Mouse (Mus musculus): ENCODE results near the gene Mepce. TPM values are rescaled to one million over a fixed set of nuclear protein-coding genes. Genes with fewer than 3 reads are reported as not detected.
"Not testable (repeated sequence)": the region's sequence is repeated elsewhere in the genome, so short reads cannot be mapped to it uniquely, and the experiment has no call there.

Gene Mepce
- 10 to 100 TPM; 20.7 to 21.1 TPM for total RNA-seq (2021)
- long read RNA-seq, experiment 1, transcript Mepce-201 (4 exons, 3,128 nt): major isoform, 7 of 8 reads
- long read RNA-seq, experiment 1, partial matches to known transcripts: 1 of 8 reads
- long read RNA-seq, experiment 1, other reads (novel, unspliced or antisense): 0 of 8 reads
- long read RNA-seq, experiment 2, transcript Mepce-201 (4 exons, 3,128 nt): major isoform, 7 of 9 reads
- long read RNA-seq, experiment 2, partial matches to known transcripts: 0 of 9 reads
- long read RNA-seq, experiment 2, other reads (novel, unspliced or antisense): 2 of 9 reads

- intact Hi-C loops (cut with DNase I; ENCODE audit: low total_unique reads): no loop called here
Measured at GRCm38 (mm10) chr5:137787151-137787928, at the start of gene Mepce, which contains the start of gene Zcwpw1. Mepce (minus strand) TSS chr5:137787655. Zcwpw1 (plus strand) TSS chr5:137787798.

DNA sequence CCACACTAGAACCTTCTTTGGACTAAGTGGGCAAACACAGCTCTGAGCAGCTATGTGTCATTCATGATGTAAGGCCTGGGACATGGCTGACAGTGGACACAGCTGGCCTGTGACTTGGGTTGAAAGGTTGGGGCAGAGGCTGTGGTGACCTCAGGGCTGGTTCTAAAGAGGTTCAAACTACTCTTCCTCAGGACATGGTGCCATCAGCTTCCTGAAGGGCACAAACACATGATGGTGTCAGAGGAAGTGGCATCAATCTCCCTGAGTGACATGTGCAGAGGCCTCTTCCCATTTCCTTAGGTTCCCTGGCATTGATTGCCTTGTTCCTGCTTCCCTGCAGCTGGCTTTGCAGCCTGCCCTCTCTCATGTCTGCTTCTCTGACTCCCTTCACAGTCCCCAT is 49.7 kb upstream of the Mepce start:
- DNase-seq; intact Hi-C loops (cut with DNase I; ENCODE audit: low total_unique reads): not testable (repeated sequence)

More at GRCm38 (mm10) chr5:137787151-137787928, at the start of gene Mepce, which contains the start of gene Zcwpw1:
- peak; percentile 93 for DNase-seq

DNA sequence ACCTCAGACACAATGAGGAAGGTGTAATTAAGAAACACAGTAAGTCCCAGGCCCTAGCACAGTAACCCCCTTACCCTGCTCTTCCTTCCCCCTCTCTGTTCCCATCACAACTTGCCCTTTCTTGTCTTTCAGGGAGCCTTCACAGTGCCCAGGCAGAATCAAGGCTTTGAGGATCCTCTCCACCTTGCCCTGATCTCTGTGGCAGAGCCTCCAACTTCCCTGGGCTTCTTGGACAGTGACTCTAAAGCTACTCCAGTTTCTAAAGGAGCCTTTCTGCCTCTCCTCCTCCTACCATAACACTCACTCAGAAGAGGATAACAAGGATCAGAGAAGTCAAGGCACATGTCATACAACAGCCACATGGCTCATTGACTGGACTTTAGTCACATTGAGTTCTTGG is 49.2 kb upstream of the Mepce start:
- intact Hi-C loops (cut with DNase I; ENCODE audit: low total_unique reads): no loop called here
- no peak for DNase-seq

GRCm38 (mm10) chr5:137835966-137836520 is 48.6 kb upstream of the Mepce start, which contains the start of gene Pilra:
Pilra (minus strand) TSS chr5:137836281.
- peak; percentile 33 for DNase-seq
- intact Hi-C loops (cut with DNase I; ENCODE audit: low total_unique reads): not testable (repeated sequence)

- intact Hi-C loops (cut with DNase I; ENCODE audit: low total_unique reads): no loop called here
- no peak for DNase-seq
Measured at GRCm38 (mm10) chr5:137833500-137833899, 46.0 kb upstream of the Mepce start.

GRCm38 (mm10) chr5:137831506-137831905 is 44.1 kb upstream of the Mepce start:
- intact Hi-C loops (cut with DNase I; ENCODE audit: low total_unique reads): no loop called here
- no peak for DNase-seq

DNA sequence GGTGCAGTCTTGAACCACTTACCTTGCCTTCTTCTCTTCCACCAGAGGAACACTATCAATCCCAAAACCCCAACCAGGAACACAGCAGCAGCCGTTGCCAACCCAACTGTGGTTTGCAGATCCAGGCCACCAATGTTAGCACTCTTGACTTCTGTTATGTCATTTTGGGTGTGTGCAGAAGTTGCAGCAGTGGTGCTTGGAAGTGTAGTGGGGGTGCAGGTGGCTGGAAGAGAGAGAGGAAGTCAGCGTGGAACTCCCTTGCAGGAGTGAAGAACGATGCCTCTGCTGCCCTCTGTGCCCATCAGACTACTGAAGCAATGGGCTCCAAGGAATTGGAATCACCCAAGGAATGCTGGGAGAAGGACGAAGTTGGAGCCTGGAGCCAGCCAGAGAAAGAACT is 43.7 kb upstream of the Mepce start:
- intact Hi-C loops (cut with DNase I; ENCODE audit: low total_unique reads): no loop called here
- DNase-seq: no peak

DNA sequence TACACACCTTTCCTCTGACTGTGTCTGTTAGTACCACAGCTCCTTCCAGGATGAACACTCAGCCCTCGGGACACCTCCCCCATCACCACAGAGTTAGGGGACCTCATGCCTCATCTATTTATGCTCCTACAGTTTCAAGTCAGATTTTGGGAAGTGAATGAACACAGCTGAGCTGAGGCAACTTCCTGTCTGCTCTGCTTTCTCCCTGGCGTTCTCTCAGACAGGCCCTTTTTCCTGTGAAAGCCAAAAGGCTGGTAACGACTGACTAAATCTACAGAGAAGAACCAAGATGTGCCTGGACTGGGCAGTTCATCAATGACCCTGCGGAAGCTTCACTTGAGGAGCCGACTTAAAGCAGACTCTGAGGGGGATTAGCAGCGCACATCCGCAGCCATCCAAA is 42.8 kb upstream of the Mepce start:
- no peak for DNase-seq

GRCm38 (mm10) chr5:137828694-137829093 is 41.2 kb upstream of the Mepce start:
- DNase-seq: no peak
- intact Hi-C loops (cut with DNase I; ENCODE audit: low total_unique reads): no loop called here

More for the DNA sequence above, 42.8 kb upstream of the Mepce start:
- intact Hi-C loops (cut with DNase I; ENCODE audit: low total_unique reads): no loop called here

- DNase-seq: no peak
- intact Hi-C loops (cut with DNase I; ENCODE audit: low total_unique reads): no loop called here
Measured at GRCm38 (mm10) chr5:137826421-137826820, 39.0 kb upstream of the Mepce start.

DNA sequence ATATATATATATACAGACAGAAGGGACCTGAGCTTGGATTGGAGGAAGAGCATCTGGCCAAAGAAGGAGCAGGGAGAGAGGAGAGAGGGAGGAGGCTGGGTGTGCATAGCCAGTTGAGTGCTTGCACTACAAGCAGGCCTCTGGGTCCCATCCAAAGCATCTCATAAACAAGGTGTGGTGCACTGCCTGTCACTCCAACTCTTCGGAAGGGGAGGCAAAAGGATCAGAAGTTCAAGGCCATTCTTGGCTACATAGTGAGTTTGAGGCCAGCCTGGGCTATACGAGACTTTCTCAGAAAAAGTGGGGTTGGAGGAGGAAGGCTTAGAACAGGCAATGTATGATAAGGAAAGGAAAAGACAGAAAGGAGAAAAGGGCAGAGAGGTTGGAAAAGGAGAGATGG is 38.5 kb upstream of the Mepce start:
- intact Hi-C loops (cut with DNase I; ENCODE audit: low total_unique reads): no loop called here
- DNase-seq: no peak

GRCm38 (mm10) chr5:137825030-137825429 is 37.6 kb upstream of the Mepce start:
- intact Hi-C loops (cut with DNase I; ENCODE audit: low total_unique reads): no loop called here
- no peak for DNase-seq

DNA sequence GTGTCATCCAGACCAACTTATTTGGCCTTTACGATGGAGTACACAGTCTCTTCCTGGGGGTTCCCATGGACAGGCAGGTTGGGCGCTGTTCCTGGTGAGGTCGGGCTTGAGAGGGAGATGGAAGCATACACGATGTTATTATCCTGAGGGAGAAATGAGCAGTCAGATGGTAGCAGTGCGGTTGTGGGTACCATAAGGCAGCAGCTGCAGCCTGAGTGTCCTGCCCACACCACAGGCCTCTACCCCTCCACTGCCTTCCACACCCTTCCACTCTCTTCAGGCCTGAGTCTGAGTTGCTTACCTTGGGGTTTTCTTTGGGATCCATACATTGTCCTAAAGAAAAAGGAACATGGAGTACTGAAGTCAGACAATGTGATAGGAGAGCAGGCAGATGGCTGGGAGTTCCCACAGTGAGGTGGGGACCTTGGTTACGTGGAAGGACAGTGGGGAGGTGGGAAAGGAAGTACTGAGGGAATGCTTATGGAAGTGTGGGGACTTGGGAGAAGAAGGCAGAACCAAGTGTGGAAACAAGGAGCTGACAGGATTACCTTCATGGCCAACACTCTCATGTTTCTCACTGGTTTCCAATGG is 36.1 kb upstream of the Mepce start:
- intact Hi-C loops (cut with DNase I; ENCODE audit: low total_unique reads): no loop called here
- DNase-seq: no peak

DNA sequence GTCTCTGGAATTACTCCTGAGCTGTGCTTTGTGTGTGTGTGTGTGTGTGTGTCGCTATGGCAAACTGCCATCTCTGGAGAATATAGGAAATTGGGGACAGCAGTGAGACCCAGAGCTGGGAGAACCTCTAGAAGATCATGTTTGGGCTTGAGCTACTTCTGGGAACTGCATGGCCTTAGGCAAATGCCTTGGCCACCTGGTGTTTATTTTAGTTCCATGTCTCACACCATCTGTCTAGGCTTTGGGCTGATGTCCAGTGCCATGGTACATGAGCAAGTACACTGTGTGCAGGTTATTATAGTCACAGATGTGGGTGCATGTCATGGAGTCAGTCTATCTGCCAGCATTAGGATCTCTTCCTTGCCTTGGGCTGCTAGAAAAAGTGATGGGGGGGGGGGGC is 35.1 kb upstream of the Mepce start:
- no peak for DNase-seq
- intact Hi-C loops (cut with DNase I; ENCODE audit: low total_unique reads): no loop called here

GRCm38 (mm10) chr5:137822126-137822525 is 34.7 kb upstream of the Mepce start:
- intact Hi-C loops (cut with DNase I; ENCODE audit: low total_unique reads): no loop called here

DNA sequence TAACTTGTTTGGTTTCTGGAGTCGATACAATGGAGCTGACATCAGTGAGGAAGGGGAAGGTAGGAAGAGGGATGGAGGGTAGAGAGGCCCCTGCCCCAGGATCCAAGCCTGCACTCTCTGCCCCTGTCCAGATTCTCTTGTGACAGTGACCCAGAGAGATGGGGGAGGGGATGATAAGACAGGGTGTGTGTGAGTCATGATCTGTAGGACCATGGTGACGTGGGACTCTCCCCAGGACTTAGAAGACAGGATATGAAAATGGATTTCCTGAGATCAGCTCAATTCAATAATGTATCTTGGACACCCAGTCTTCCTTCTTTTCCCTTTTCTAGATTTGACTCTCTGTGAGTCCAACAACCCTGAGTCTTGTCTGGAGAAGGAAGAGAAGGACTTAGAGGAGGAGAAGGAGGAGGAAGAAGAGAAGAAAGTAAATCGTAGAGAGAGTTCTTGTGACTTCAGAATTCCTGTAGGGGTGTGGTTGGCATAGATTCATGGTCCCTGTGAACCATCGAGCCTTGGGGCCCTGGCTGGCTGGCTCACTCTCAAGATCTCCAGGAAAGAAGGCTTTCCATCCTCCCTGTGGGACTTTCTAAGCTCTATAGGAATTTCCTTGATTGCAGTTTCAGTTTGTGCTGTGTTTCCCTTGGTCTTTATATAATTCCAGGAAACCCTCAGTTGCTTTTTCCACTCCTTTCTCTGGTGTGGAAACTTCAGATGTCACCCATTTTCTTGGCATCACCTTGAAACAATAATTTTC is 30.2 kb upstream of the Mepce start:
- no peak for DNase-seq
- intact Hi-C loops (cut with DNase I; ENCODE audit: low total_unique reads): no loop called here

More at GRCm38 (mm10) chr5:137822126-137822525, 34.7 kb upstream of the Mepce start:
- DNase-seq: no peak

DNA sequence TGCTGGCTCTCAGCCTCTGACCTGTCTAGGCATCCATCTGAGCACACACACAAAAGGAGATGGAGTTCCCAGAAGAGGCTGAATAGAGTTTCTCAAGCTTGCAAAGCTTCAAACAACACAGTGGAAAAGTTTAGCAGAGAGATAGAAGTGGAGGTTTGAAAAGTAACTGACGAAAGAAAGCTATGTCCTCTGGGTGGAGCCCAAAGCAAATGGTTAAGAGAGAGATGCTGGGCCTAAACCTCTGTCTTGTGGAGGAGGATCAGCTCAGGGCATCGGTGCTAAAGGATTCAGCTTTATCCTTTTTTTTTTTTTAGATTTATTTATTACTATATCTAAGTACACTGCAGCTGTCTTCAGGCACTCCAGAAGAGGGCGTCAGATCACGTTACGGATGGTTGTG is 20.9 kb upstream of the Mepce start:
- intact Hi-C loops (cut with DNase I; ENCODE audit: low total_unique reads): no loop called here
- DNase-seq: no peak

GRCm38 (mm10) chr5:137806158-137806557 is 18.7 kb upstream of the Mepce start:
- no peak for DNase-seq
- intact Hi-C loops (cut with DNase I; ENCODE audit: low total_unique reads): no loop called here

DNA sequence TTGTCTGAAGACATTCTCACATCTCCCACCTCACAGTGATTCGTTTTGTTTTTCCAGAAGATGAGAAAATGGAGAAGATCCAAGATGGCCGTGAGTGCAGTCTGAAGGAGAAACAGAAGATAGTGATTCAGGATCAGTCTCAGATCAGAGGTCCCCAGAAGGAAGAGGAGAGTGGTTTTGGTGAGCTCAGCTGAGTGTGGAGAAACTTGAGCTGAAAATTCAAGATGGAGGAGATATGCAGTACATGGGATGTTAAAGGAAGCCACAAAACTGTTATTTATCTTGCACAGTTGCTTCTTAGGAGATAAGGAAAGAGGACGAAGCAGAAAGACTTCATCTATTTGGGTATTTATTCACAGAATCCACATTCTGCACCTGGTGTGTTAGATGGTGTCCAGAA is 13.5 kb upstream of the Mepce start:
- intact Hi-C loops (cut with DNase I; ENCODE audit: low total_unique reads): no loop called here
- DNase-seq: no peak

Measured in gastrocnemius, postnatal 14 days (tissue).